Mouse (Mus musculus) cerebellum, adult 2 months (tissue): ENCODE measurements around the gene Map3k6.

Source experiments
- CTCF ChIP-seq: fragments of 200-500 bp; IDR thresholded peaks from 2 replicates; pipeline ENCODE4 v1.5.1; 2011; ENCODE audit warnings: low read depth, mild to moderate bottlenecking, control low read depth, low read length, moderate library complexity, borderline replicate concordance; ENCODE audit not compliant: insufficient read depth
- POLR2A ChIP-seq: fragments of 200-500 bp; IDR thresholded peaks from 2 replicates; pipeline ENCODE4 v1.6.1; 2011; ENCODE audit warnings: low read length, control low read depth, borderline replicate concordance; ENCODE audit not compliant: insufficient read depth

DNA sequence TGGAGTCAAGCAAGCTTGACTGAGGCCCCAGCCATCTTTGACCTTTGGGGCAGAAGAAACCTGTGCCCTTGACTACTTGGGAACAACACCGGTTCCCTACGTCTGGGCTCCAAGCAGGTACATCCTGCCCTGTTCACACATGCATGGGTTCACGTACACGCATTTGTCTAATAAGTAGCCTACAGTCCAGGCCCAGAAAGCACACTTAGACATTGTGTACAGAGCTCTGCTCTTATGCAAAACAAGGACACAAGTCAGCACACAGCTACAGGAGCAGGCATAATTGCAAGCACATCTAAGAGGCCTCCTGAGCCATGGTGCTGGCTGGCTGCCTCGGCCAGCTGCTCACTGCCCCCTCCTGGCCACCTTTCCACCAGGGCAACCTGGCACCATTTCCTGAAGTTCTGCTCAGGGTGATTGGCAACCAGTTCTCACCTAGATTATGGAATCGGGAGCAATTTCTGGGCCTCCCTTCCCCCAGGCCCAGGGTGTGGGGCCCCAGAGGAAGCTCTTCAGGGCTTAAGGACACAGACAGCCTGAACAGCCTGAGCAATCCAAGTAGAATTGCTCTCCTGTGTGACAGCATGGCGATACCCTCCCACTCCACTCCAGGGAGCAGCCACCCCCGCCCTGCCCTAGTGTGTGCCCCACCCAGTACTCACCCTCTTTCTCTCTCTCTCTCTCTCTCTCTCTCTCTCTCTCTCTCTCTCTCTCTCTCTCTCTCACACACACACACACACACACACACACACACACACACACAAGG is 39.4 kb upstream of the Map3k6 start:
- TF ChIP-seq POLR2A (no peak), CTCF (peak; percentile 69)
